Mouse (Mus musculus) thymus, postnatal 4 days (tissue): ENCODE measurements around the gene Fer.

Experiments
- DNase-seq: peaks from one replicate; pipeline ENCODE4 v3.0.0; 2021

Gene Fer

GRCm38 (mm10) chr17:64170019-64170418 lies 307.2 kb downstream of the Fer start:
- no peak for DNase-seq

- no peak for DNase-seq
Observed at GRCm38 (mm10) chr17:64172474-64172873, 309.6 kb downstream of the Fer start.

DNA sequence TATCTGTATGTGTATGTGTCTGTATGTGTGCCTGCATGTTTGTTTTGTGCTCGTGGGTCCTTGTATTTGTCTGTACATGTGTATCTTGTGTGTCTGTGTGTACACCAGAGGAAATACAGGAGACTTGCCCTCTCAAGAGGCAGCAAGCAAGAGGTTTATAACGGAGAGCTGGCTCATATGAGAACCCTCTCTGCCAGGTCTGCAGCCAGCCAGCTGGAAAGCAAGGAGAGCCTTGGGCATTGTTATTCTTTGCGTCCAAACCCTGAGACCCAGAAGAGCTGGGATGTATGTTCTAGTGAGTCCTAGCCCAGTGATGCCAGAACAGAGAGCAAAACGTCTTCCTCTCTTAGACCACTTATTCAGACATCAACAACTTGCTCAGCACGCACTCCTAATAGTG lies 317.7 kb downstream of the Fer start:
- DNase-seq, result no peak

DNA sequence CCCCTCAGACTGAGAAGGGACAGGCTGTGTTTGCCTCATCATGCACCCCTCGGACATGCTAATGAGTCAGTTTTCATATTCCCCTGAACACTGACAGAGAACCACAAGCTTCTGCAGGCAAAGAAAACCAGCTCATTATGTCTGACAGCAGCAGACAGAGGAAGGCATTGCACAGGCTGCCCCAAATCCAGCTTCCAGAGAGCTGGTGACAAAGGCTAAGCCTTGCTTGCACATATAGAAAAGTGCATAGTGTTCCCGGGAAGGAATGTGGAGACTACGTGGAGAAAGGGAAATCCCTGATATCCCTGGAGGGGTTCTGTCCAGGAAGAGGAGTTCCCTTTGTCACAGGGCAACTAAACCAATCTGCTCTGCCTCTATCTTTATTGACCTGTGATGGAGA lies 318.4 kb downstream of the Fer start:
- no peak for DNase-seq

DNA sequence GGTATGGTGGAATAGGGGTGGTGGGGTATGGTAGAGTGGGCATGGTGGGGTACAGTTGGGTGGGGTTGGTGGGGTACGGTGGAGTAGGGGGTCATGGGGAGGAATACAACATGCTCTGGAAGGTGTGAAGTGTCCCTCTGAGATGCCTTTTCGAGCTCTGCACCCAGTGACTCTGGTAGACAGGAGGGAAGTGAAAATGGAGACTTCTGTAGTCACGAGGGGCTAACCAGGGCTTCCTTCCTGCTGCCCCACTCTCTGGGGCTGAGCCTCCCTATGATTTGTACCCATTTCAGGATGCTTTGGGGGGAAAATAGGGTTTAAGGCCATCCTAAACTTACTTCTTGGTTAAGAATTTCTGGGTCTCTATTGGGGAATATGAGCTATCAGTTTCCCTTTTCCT lies 319.7 kb downstream of the Fer start:
- no peak for DNase-seq

DNA sequence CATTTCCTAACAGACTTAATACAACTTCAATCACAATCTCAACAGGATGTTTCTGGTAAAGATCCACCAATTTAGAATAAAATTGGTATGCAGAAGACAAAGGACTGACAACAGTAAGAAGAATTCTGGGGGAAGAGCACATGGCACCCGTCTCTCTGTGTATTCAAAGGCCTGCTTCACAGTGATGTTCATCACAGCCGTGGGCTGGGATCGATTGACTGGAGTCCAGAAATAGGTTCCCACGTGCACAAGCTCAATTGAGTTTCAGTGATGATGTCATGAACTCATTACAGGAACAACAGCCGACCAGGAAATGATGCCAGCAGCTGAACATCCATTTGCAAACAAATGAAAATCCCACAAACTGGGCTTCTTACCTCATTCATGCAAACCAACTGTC lies 320.3 kb downstream of the Fer start:
- no peak for DNase-seq
